Comparison of ENCODE assay signal across 10 mouse cellular contexts in the genomic region with DNA sequence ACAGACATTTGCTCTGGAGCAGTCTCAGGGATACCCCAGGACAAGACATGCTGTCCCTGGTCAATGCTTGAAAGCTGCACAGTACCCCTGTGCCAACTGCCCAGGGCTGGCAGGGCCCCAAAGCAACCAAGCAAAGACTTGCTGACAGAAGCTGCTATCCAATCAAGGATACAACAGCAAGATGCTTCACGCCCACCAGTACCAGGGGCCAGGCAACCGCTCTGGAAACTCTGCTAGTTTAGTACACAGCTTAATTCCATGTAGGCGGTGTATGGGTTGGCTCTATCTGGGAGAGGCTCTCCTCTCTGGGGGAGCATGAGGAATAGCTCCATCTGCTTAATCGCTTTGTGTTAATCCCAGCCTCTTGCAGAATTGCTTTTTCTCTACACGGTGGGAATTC. TPM values are rescaled to one million over a fixed set of nuclear protein-coding genes. Genes with fewer than 3 reads are reported as not detected.
DNase-seq lines count a peak whose midpoint lies in the region.
"Had no signal": no experiment of that assay in that cellular context is flagged by ENCODE, and none has a peak within 500 bp of the region (broad histone marks: within the 10 kb centered on the region; RNA-seq: fewer than 3 reads in every experiment).

No protein-coding gene starts in this region.

- DNase-seq in kidney, adult 11 months = peak; percentile 54
- DNase-seq in kidney, postnatal 4 days = no peak
- DNase-seq in cerebellum, postnatal 36 days = peak; percentile 67 to 68
- DNase-seq in layer of hippocampus, postnatal 14 days (ENCODE audit: low spot score in 2 of 2) = peak; percentile 75 to 86
- peak; percentile 86 to 90 for DNase-seq in right cerebral cortex, postnatal 10 days (ENCODE audit: low spot score in 2 of 2)
- no peak for DNase-seq in thymus, postnatal 4 days
- DNase-seq in urinary bladder, postnatal 4 days (ENCODE audit: low spot score in 2 of 2) = no peak
- no peak for DNase-seq in yolk sac, embryonic 10.5 days (ENCODE audit: low spot score)

RNA-seq across cellular contexts. Expression of gene 1700019N19Rik, which starts 35.3 kb away (rescaled TPM):
- total RNA-seq in layer of hippocampus, postnatal 14 days (2021) = under 1 TPM; 0.35 to 0.41 TPM
- total RNA-seq: common myeloid progenitor, adult 5-6 weeks; G1E had no signal

Comparison
In these comparisons a context has a peak if more than half of its experiments do, and no peak if none do; other contexts are left out.
1. DNase-seq: peak in kidney, adult 11 months (single experiment), cerebellum, postnatal 36 days (2 of 2), layer of hippocampus, postnatal 14 days (2 of 2) and right cerebral cortex, postnatal 10 days (2 of 2); none in kidney, postnatal 4 days (0 of 2), thymus, postnatal 4 days (single experiment), urinary bladder, postnatal 4 days (0 of 2) and yolk sac, embryonic 10.5 days (single experiment).